Mouse (Mus musculus) embryonic fibroblast, embryonic 13.5 days (primary cell): ENCODE results near the gene Olfr1342.

Experiments used
- CTCF ChIP-seq: IDR thresholded peaks from 2 replicates; pipeline ENCODE4 v1.5.1; 2011; ENCODE audit warnings: mild to moderate bottlenecking, control low read depth, low read length, moderate library complexity, borderline replicate concordance; ENCODE audit not compliant: insufficient read depth
- POLR2A ChIP-seq: IDR thresholded peaks from 2 replicates; pipeline ENCODE4 v1.6.1; 2011; ENCODE audit warnings: low read depth, mild to moderate bottlenecking, control low read depth, low read length, moderate library complexity

- TF ChIP-seq CTCF (no peak), POLR2A (no peak)
Measured at GRCm38 (mm10) chr4:118731875-118732274, 39.3 kb upstream of the Olfr1342 start, which contains the start of gene Olfr1339.
